Mouse (Mus musculus) CH12.LX (cell line): ENCODE measurements around the gene Clic4. TPM values are rescaled to one million over a fixed set of nuclear protein-coding genes. Genes with fewer than 3 reads are reported as not detected.

Experiments used
- DNase-seq: peaks from one replicate; pipeline ENCODE4 v3.0.0-alpha.2; 2013; ENCODE audit errors: extremely low read depth
- H3K27ac ChIP-seq: 2 replicates; pipeline ENCODE4 v1.5.1; 2012; ENCODE audit warnings: low read depth, mild to moderate bottlenecking, control low read depth, moderate library complexity; ENCODE audit not compliant: insufficient read depth
- H3K27me3 ChIP-seq: replicated peaks from 2 replicates; pipeline ENCODE3; 2012; ENCODE audit warnings: inconsistent platforms
- H3K36me3 ChIP-seq, 2 experiments: replicated peaks in 1 of 2; 2 replicates each; pipeline versions ENCODE3 to v1.6.1; 2012; ENCODE audit warnings: inconsistent platforms in 1 of 2, low read length in 1 of 2, mild to moderate bottlenecking in 1 of 2, mixed read lengths in 1 of 2, moderate library complexity in 1 of 2; ENCODE audit not compliant: control insufficient read depth in 1 of 2, insufficient read depth in 1 of 2
- H3K4me1 ChIP-seq, 2 experiments: 2 replicates each; pipeline ENCODE4 v1.6.1; 2012; ENCODE audit warnings: inconsistent platforms in 1 of 2, moderate library complexity in 1 of 2; ENCODE audit not compliant: insufficient read depth in 2 of 2, control insufficient read depth in 1 of 2
- H3K4me2 ChIP-seq: 2 replicates; pipeline ENCODE4 v1.6.1; 2012; ENCODE audit warnings: low read depth, mild to moderate bottlenecking, control low read depth; ENCODE audit not compliant: poor library complexity, insufficient read depth, severe bottlenecking
- H3K4me3 ChIP-seq, 3 experiments: fragments of 150-350 bp in 1 of 3; sonication (generic) in 1 of 3; replicated peaks in 1 of 3; 2 replicates each; pipeline versions ENCODE3 to v1.5.1; 2011 to 2012; ENCODE audit warnings: low read depth in 2 of 3, low read length in 2 of 3, mild to moderate bottlenecking in 2 of 3, moderate library complexity in 2 of 3, control low read depth in 1 of 3, improper control_type of control experiment in 1 of 3, inconsistent platforms in 1 of 3, mixed read lengths in 1 of 3; ENCODE audit not compliant: poor library complexity in 1 of 3
- H3K79me2 ChIP-seq: replicated peaks from 2 replicates; pipeline ENCODE4 v1.6.1; 2012; ENCODE audit warnings: mild to moderate bottlenecking, moderate library complexity; ENCODE audit not compliant: control insufficient read depth, poor library complexity, insufficient read depth, severe bottlenecking; ENCODE audit errors: extremely low read depth
- H3K9ac ChIP-seq: 2 replicates; pipeline ENCODE4 v1.6.1; 2012; ENCODE audit warnings: low read depth, mild to moderate bottlenecking, control low read depth, moderate library complexity; ENCODE audit not compliant: insufficient read depth
- H3K9me3 ChIP-seq: replicated peaks from 2 replicates; pipeline ENCODE3; 2012; ENCODE audit warnings: low read length, inconsistent platforms, mixed read lengths
- BHLHE40 ChIP-seq: IDR thresholded peaks from 2 replicates; pipeline ENCODE4 v1.6.1; 2011; ENCODE audit warnings: mild to moderate bottlenecking, low read depth, low read length, improper control_type of control experiment
- CHD1 ChIP-seq: IDR thresholded peaks from 2 replicates; pipeline ENCODE4 v1.6.1; 2012; ENCODE audit warnings: low read depth, low read length, improper control_type of control experiment, inconsistent platforms
- CHD2 ChIP-seq: IDR thresholded peaks from 2 replicates; pipeline ENCODE4 v1.6.1; 2011; ENCODE audit warnings: low read length, improper control_type of control experiment
- CTCF ChIP-seq, 2 experiments: IDR thresholded peaks in 1 of 2; conservative IDR thresholded peaks in 1 of 2; 2 replicates each; pipeline ENCODE4 v1.5.1; 2011 to 2012; ENCODE audit warnings: low read depth in 2 of 2, low read length in 2 of 2, improper control_type of control experiment in 1 of 2, inconsistent platforms in 1 of 2, mild to moderate bottlenecking in 1 of 2, moderate library complexity in 1 of 2
- E2F4 ChIP-seq: IDR thresholded peaks from 2 replicates; pipeline ENCODE4 v1.6.1; 2011; ENCODE audit warnings: low read depth, low read length, improper control_type of control experiment; ENCODE audit not compliant: insufficient replicate concordance
- ELF1 ChIP-seq: IDR thresholded peaks from 2 replicates; pipeline ENCODE4 v1.6.1; 2014; ENCODE audit warnings: low read depth, mild to moderate bottlenecking, inconsistent platforms, low read length, improper control_type of control experiment
- ETS1 ChIP-seq: conservative IDR thresholded peaks from 2 replicates; pipeline ENCODE4 v1.6.1; 2012; ENCODE audit warnings: low read depth, mild to moderate bottlenecking, inconsistent platforms, low read length, improper control_type of control experiment, moderate library complexity
- HCFC1 ChIP-seq: IDR thresholded peaks from 2 replicates; pipeline ENCODE4 v1.6.1; 2012; ENCODE audit warnings: low read depth, mild to moderate bottlenecking, inconsistent platforms, low read length, improper control_type of control experiment
- IRF4 ChIP-seq: IDR thresholded peaks from 2 replicates; pipeline ENCODE4 v1.6.1; 2014; ENCODE audit warnings: low read depth, mild to moderate bottlenecking, inconsistent platforms, low read length, improper control_type of control experiment
- JUN ChIP-seq: IDR thresholded peaks from 2 replicates; pipeline ENCODE4 v1.6.1; 2011; ENCODE audit warnings: low read depth, mild to moderate bottlenecking, low read length, improper control_type of control experiment, moderate library complexity; ENCODE audit not compliant: insufficient read depth
- JUND ChIP-seq: conservative IDR thresholded peaks from 2 replicates; pipeline ENCODE4 v1.6.1; 2011; ENCODE audit warnings: low read depth, low read length, improper control_type of control experiment
- KAT2A ChIP-seq: IDR thresholded peaks from 2 replicates; pipeline ENCODE4 v1.6.1; 2012; ENCODE audit warnings: low read length, improper control_type of control experiment, inconsistent platforms; ENCODE audit not compliant: insufficient replicate concordance
- MAX ChIP-seq: IDR thresholded peaks from 2 replicates; pipeline ENCODE4 v1.6.1; 2011; ENCODE audit warnings: low read length, improper control_type of control experiment
- MEF2A ChIP-seq: IDR thresholded peaks from 2 replicates; pipeline ENCODE4 v1.6.1; 2014; ENCODE audit warnings: low read depth, mild to moderate bottlenecking, inconsistent platforms, low read length, improper control_type of control experiment, borderline replicate concordance
- MXI1 ChIP-seq: IDR thresholded peaks from 2 replicates; pipeline ENCODE4 v1.6.1; 2011; ENCODE audit warnings: mild to moderate bottlenecking, low read depth, low read length, improper control_type of control experiment
- NRF1 ChIP-seq: IDR thresholded peaks from 2 replicates; pipeline ENCODE4 v1.6.1; 2014; ENCODE audit warnings: low read depth, mild to moderate bottlenecking, inconsistent platforms, low read length, improper control_type of control experiment, moderate library complexity
- POLR2AphosphoS2 ChIP-seq: IDR thresholded peaks from 2 replicates; pipeline ENCODE4 v1.6.1; 2011; ENCODE audit warnings: low read depth, low read length, improper control_type of control experiment
- RAD21 ChIP-seq: IDR thresholded peaks from 2 replicates; pipeline ENCODE4 v1.6.1; 2011; ENCODE audit warnings: low read depth, mild to moderate bottlenecking, low read length, improper control_type of control experiment, moderate library complexity
- SIN3A ChIP-seq: IDR thresholded peaks from 2 replicates; pipeline ENCODE4 v1.6.1; 2012; ENCODE audit warnings: low read length, improper control_type of control experiment, inconsistent platforms
- TCF12 ChIP-seq: IDR thresholded peaks from 2 replicates; pipeline ENCODE4 v1.6.1; 2014; ENCODE audit warnings: low read depth, mild to moderate bottlenecking, inconsistent platforms, low read length, improper control_type of control experiment
- UBTF ChIP-seq: IDR thresholded peaks from 2 replicates; pipeline ENCODE4 v1.6.1; 2012; ENCODE audit warnings: low read depth, mild to moderate bottlenecking, inconsistent platforms, low read length, improper control_type of control experiment, moderate library complexity
- USF1 ChIP-seq: IDR thresholded peaks from 2 replicates; pipeline ENCODE4 v1.6.1; 2014; ENCODE audit warnings: low read depth, mild to moderate bottlenecking, inconsistent platforms, low read length, improper control_type of control experiment
- USF2 ChIP-seq: conservative IDR thresholded peaks from 2 replicates; pipeline ENCODE4 v1.6.1; 2011; ENCODE audit warnings: low read depth, low read length, improper control_type of control experiment
- ZC3H11A ChIP-seq: IDR thresholded peaks from 2 replicates; pipeline ENCODE4 v1.6.1; 2012; ENCODE audit warnings: low read depth, mild to moderate bottlenecking, inconsistent platforms, low read length, improper control_type of control experiment
- ZKSCAN1 ChIP-seq: IDR thresholded peaks from 2 replicates; pipeline ENCODE4 v1.6.1; 2012; ENCODE audit warnings: low read depth, inconsistent platforms, low read length, improper control_type of control experiment, borderline replicate concordance
- ZMIZ1 ChIP-seq: IDR thresholded peaks from 2 replicates; pipeline ENCODE4 v1.6.1; 2012; ENCODE audit warnings: low read depth, mild to moderate bottlenecking, inconsistent platforms, low read length, improper control_type of control experiment
- dilution Hi-C: fragments of 300-500 bp; cut with MboI; formaldehyde crosslinking; loops from 2 replicates; pipeline ENCODE4 v1.14.3; 2020; ENCODE audit warnings: low sequenced_read_pairs; ENCODE audit not compliant: extremely low pct_unique_long_range_greater_than_20kb, extremely low pct_ligation_motif_present
- in situ Hi-C: fragments of 300-500 bp; cut with MboI; formaldehyde crosslinking; loops from 3 replicates; pipeline ENCODE4 v1.14.3; 2019; ENCODE audit warnings: low sequenced_read_pairs, low pct_ligation_motif_present, low pct_unique_long_range_greater_than_20kb, mixed read lengths
- polyA plus RNA-seq: library from polyadenylated mRNA; unstranded; fragments of >175 nt; gene quantifications from 2 replicates; pipeline ENCODE4 v1.2.1, GENCODE M21; 2012; ENCODE audit warnings: low read depth; ENCODE audit not compliant: insufficient read length
- total RNA-seq, 2 experiments: library from RNA; depleted of rRNA; stranded (reverse); fragments of 300-350 nt in 1 of 2; fragments of >200 nt in 1 of 2; gene quantifications; 2 replicates each; pipeline ENCODE4 v1.2.3; 2012 to 2014

The Clic4 gene
- total and polyA plus RNA-seq, 3 experiments: 154 to 214 (median 199) TPM

- H3K4me1 ChIP-seq: peaks cover 7 to 11% of the 10 kb centered on the region in 2 experiments
- no peaks in the 10 kb centered on the region for H3K27me3 ChIP-seq
- in situ Hi-C loops (no loop called here), dilution Hi-C loops (no loop called here)
- H3K36me3 ChIP-seq: no peaks in the 10 kb centered on the region
- H3K9ac ChIP-seq: no peak overlapping the region
- peaks cover 11% of the 10 kb centered on the region for H3K9me3 ChIP-seq
- DNase-seq: no peak
- TF ChIP-seq JUND: no peak
- no peak for TF ChIP-seq E2F4
- TF ChIP-seq TCF12: no peak
- no peak for TF ChIP-seq JUN
- no peak for TF ChIP-seq POLR2AphosphoS2
- no peak for TF ChIP-seq BHLHE40
- no peak for TF ChIP-seq HCFC1
- TF ChIP-seq ELF1: no peak
- no peak for TF ChIP-seq CHD1
- TF ChIP-seq ZMIZ1: no peak
- TF ChIP-seq MAX: no peak
- no peak for TF ChIP-seq ZKSCAN1
- no peak for TF ChIP-seq ZC3H11A
- no peak for TF ChIP-seq KAT2A
- TF ChIP-seq UBTF: no peak
- TF ChIP-seq SIN3A: no peak
- TF ChIP-seq RAD21: no peak
- TF ChIP-seq ETS1: no peak
- no peak for TF ChIP-seq USF1
- no peak overlapping the region for H3K27ac ChIP-seq
- no peak overlapping the region for H3K4me3 ChIP-seq
- no peaks in the 10 kb centered on the region for H3K79me2 ChIP-seq
- H3K4me2 ChIP-seq: no peak overlapping the region
Measured at GRCm38 (mm10) chr4:135302261-135302660, 29.6 kb upstream of the Clic4 start.

- no peak for DNase-seq
- dilution Hi-C loops: no loop called here
- Histone ChIP-seq H3K9me3 (peaks cover 11% of the 10 kb centered on the region), H3K4me3 (no peak overlapping the region), H3K4me2 (no peak overlapping the region), H3K4me1 (0 out of 4 replicates have a peak, but pooled peaks cover under 1 to 2% of the 10 kb centered on the region in 2 experiments), H3K79me2 (no peaks in the 10 kb centered on the region), H3K36me3 (no peaks in the 10 kb centered on the region), H3K27ac (no peak overlapping the region), H3K9ac (no peak overlapping the region), H3K27me3 (no peaks in the 10 kb centered on the region)
- TF ChIP-seq JUN (no peak), MXI1 (no peak), CHD2 (no peak), ZMIZ1 (no peak), USF1 (no peak), ETS1 (no peak), TCF12 (no peak), USF2 (no peak), UBTF (no peak), CHD1 (no peak), NRF1 (no peak), IRF4 (no peak), RAD21 (no peak), CTCF (conservative IDR thresholded peaks at IDR 0.05 in 1 of 2, IDR thresholded peaks at IDR 0.05 in 1 of 2; ENCODE audit: low read depth in 2 of 2, low read length in 2 of 2) (no peak), SIN3A (no peak), MEF2A (no peak)
- in situ Hi-C loops: no loop called here
Measured at GRCm38 (mm10) chr4:135301166-135301565, 28.6 kb upstream of the Clic4 start.
